Mouse (Mus musculus) retina, embryonic 14.5 days (tissue): ENCODE measurements at regions not wholly inside any gene's neighbourhood (a gene's known extent, or its start where the extent isn't known, plus 50 kb on each side); places are given as distances from the start of the nearest gene placed in this dataset.

Experiments used
- DNase-seq: peaks from one replicate; pipeline ENCODE4 v3.0.0-alpha.2; 2015; ENCODE audit warnings: low spot score

GRCm38 (mm10) chr15:60993971-60994690 is 71.3 kb upstream of the A1bg start:
- DNase-seq: no peak

DNA sequence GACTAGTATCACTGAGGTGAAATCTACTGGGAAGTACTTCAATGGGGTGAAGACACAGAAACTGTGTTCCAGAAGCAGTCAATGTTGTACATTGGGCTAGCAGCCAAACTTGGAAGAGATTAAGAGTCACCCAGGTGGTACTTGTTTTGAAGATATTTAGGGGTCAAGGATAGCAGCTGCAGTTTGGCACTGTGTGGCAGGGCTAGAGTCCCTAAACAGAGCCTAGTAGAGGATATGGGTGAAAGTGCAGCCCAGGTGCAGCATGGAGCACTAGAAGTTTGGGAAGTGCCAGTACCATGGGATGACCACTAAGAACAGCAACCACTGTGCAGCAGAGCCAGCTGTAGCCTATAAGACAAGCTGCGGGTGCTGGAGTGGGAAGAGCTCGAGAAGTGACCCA is 70.6 kb upstream of the A1bg start:
- no peak for DNase-seq

- DNase-seq: no peak
Observed at GRCm38 (mm10) chr15:60982576-60982975, 59.8 kb upstream of the A1bg start.
